Comparison of ENCODE assay signal across 20 mouse cellular contexts in genomic region chr11:62409611-62410010, GRCm38 (mm10).
"Had no signal": no experiment of that assay in that cellular context is flagged by ENCODE, and none has a peak within 500 bp of the region (broad histone marks: within the 10 kb centered on the region; RNA-seq: fewer than 3 reads in every experiment).

No protein-coding gene starts in this region.

- H3K27me3 ChIP-seq: lung, embryonic 15.5 days; megakaryocyte, embryonic 14.5 days; midbrain, embryonic 13.5 days; midbrain, embryonic 15.5 days; neural tube, embryonic 13.5 days; neural tube, embryonic 15.5 days had no signal

- DNase-seq: lung, adult 2 months; lung, postnatal 14 days; lung, postnatal 36 days; retina, postnatal 1 day; right cerebral cortex, adult 18-20 months; right cerebral cortex, postnatal 25 days; right cerebral cortex, postnatal 4 days; spleen, adult 18-20 months; thymus, adult 18-20 months; thymus, postnatal 14 days; thymus, postnatal 36 days had no signal

- H3K4me3 ChIP-seq: lung, embryonic 15.5 days; megakaryocyte, embryonic 14.5 days; midbrain, embryonic 13.5 days; midbrain, embryonic 15.5 days; neural tube, embryonic 13.5 days; neural tube, embryonic 15.5 days had no signal

- H3K27ac ChIP-seq: lung, embryonic 15.5 days; macrophage; midbrain, embryonic 13.5 days; midbrain, embryonic 15.5 days; neural tube, embryonic 13.5 days; neural tube, embryonic 15.5 days had no signal

- H3K4me1 ChIP-seq: lung, embryonic 15.5 days; midbrain, embryonic 13.5 days; midbrain, embryonic 15.5 days; neural tube, embryonic 13.5 days; neural tube, embryonic 15.5 days had no signal

- H3K9me3 ChIP-seq: lung, embryonic 15.5 days; megakaryocyte, embryonic 14.5 days; midbrain, embryonic 13.5 days; midbrain, embryonic 15.5 days; neural tube, embryonic 13.5 days; neural tube, embryonic 15.5 days had no signal

- ATAC-seq: lung, postnatal 0 days; midbrain, embryonic 13.5 days; midbrain, embryonic 15.5 days had no signal

- H3K9ac ChIP-seq: lung, embryonic 15.5 days; midbrain, embryonic 13.5 days; midbrain, embryonic 15.5 days; neural tube, embryonic 13.5 days; neural tube, embryonic 15.5 days had no signal

- H3K4me2 ChIP-seq: lung, embryonic 15.5 days; midbrain, embryonic 11.5 days; midbrain, embryonic 13.5 days; midbrain, embryonic 15.5 days; neural tube, embryonic 13.5 days; neural tube, embryonic 15.5 days had no signal
